Mouse (Mus musculus) G1E (cell line): ENCODE results near the gene Impdh1. TPM values are rescaled to one million over a fixed set of nuclear protein-coding genes. Genes with fewer than 3 reads are reported as not detected.
"Not testable (repeated sequence)": the region's sequence is repeated elsewhere in the genome, so short reads cannot be mapped to it uniquely, and the experiment has no call there.

Source experiments
- ATAC-seq: 2 replicates; pipeline ENCODE4 v1.8.0; 2016; ENCODE audit warnings: mild to moderate bottlenecking; ENCODE audit not compliant: insufficient number of reproducible peaks, poor library complexity, low FRiP score, severe bottlenecking; ENCODE audit errors: extremely low read depth
- DNase-seq: peaks from one replicate; pipeline ENCODE4 v3.0.0; 2012; ENCODE audit warnings: low spot score
- H3K27me3 ChIP-seq: 2 replicates; pipeline ENCODE4 v1.6.1; 2012; ENCODE audit warnings: mild to moderate bottlenecking, low read length, inconsistent platforms; ENCODE audit not compliant: insufficient read depth
- H3K36me3 ChIP-seq: replicated peaks from 2 replicates; pipeline ENCODE3; 2012; ENCODE audit warnings: mild to moderate bottlenecking, inconsistent platforms
- H3K4me1 ChIP-seq: 2 replicates; pipeline ENCODE4 v1.6.1; 2012; ENCODE audit warnings: low read depth, low read length, inconsistent platforms, mixed read lengths; ENCODE audit not compliant: insufficient read depth
- H3K4me3 ChIP-seq: 2 replicates; pipeline ENCODE4 v1.5.1; 2012; ENCODE audit warnings: low read depth, mild to moderate bottlenecking, inconsistent platforms, low read length, moderate library complexity, mixed read lengths
- H3K9me3 ChIP-seq: replicated peaks from 2 replicates; pipeline ENCODE4 v1.6.1; 2012; ENCODE audit warnings: inconsistent platforms
- CTCF ChIP-seq: IDR thresholded peaks from 2 replicates; pipeline ENCODE4 v1.5.1; 2012; ENCODE audit warnings: low read depth, low read length, inconsistent platforms, mixed read lengths
- GATA1 ChIP-seq: IDR thresholded peaks from 2 replicates; pipeline ENCODE4 v1.6.1; 2012; ENCODE audit warnings: borderline replicate concordance, low read length, inconsistent platforms, mixed read lengths
- GATA2 ChIP-seq: IDR thresholded peaks from 2 replicates; pipeline ENCODE4 v1.6.1; 2012; ENCODE audit warnings: low read depth, low read length, inconsistent platforms, borderline replicate concordance
- POLR2AphosphoS5 ChIP-seq: IDR thresholded peaks from 2 replicates; pipeline ENCODE4 v1.6.1; 2012; ENCODE audit warnings: low read depth, low read length, inconsistent platforms; ENCODE audit not compliant: insufficient replicate concordance
- TAL1 ChIP-seq: conservative IDR thresholded peaks from 2 replicates; pipeline ENCODE4 v1.6.1; 2012; ENCODE audit warnings: low read depth, low read length, inconsistent platforms, mixed read lengths
- polyA plus RNA-seq: library from polyadenylated mRNA; stranded (reverse); fragments of >175 nt; gene quantifications from 2 replicates; pipeline ENCODE4 v1.2.3, GENCODE M21; 2012
- total RNA-seq, 2 experiments: library from RNA; stranded (forward) in 1 of 2; stranded (reverse) in 1 of 2; fragments of 200-1000 nt in 1 of 2; fragments of >200 nt in 1 of 2; fragmentation: Nextera tagmentation in 1 of 2; gene quantifications; 2 replicates each; pipeline ENCODE4 v1.2.3; 2014 to 2017

Gene Impdh1
- total and polyA plus RNA-seq, 3 experiments = 2.6 to 40.6 (median 7.2) TPM

DNA sequence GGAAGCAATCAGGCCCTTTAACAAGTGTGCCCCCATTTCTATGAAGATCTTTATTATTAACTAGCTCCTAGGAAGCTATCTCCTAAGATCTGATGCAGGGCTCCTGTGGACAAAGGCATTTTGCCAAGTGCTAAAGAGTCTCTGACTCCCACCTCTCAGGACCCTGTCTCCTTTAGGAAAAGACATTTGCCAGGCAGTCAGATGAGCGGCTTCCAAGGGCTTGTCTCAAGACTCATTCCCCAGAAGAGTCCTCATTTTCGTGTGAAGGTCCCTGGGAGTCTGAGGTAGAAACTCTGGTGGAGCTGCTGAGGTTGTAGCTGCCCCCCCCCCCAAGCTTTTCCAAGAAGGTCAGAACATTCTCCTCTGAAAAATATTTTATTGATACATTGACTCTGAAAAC lies 47.3 kb downstream of the Impdh1 start:
- DNase-seq = no peak
- Histone ChIP-seq H3K9me3 (peaks cover 12% of the 10 kb centered on the region), H3K36me3 (no peaks in the 10 kb centered on the region), H3K4me3 (no peak overlapping the region), H3K4me1 (peaks cover 7% of the 10 kb centered on the region; the same call in 1 of the 2 replicates), H3K27me3 (peaks cover 53% of the 10 kb centered on the region)
- TF ChIP-seq GATA1 = no peak
- no peak for TF ChIP-seq TAL1
- no peak for TF ChIP-seq POLR2AphosphoS5
- no peak for TF ChIP-seq CTCF
- no peak for TF ChIP-seq GATA2
- ATAC-seq = no peak

DNA sequence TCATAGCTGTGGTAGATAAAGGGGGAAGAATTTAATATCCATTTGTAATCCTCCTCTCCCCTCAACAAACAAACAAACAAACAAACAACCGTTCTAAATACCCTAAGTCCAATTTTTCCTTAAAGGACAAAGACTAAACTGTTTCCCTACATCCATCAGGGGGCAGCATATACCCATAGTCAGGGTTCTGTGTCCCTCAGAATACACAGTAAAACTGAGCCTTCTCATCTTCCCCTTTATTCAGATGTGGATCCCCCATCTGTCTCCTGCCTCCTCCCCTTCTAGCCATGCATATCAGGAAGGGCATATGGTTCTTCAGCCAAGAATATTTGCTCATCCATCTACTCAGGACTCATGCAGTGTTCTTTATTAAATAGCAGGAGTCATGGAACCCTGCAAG lies 50.0 kb downstream of the Impdh1 start:
- peaks cover 40% of the 10 kb centered on the region for H3K27me3 ChIP-seq

GRCm38 (mm10) chr6:29164314-29165244 lies 51.6 kb downstream of the Impdh1 start, which contains the start of gene Rbm28:
Gene Rbm28 (minus strand): TSS chr6:29165006.
- TF ChIP-seq TAL1 (no peak), GATA1 (no peak), POLR2AphosphoS5 (no peak), GATA2 (no peak), CTCF (no peak)
- peaks cover 24% of the 10 kb centered on the region for H3K27me3 ChIP-seq
- peak within 1 kb of the TSS; percentile 96 for H3K4me3 ChIP-seq
- ATAC-seq (peak; percentile 94), DNase-seq (peak; percentile 72)
- H3K36me3 ChIP-seq = peaks cover 26% of the 10 kb centered on the region
- H3K9me3 ChIP-seq = no peaks in the 10 kb centered on the region
- peaks cover 26% of the 10 kb centered on the region for H3K4me1 ChIP-seq

More for the DNA sequence above, 50.0 kb downstream of the Impdh1 start:
- no peak overlapping the region for H3K4me3 ChIP-seq
- no peak for ATAC-seq
- TF ChIP-seq GATA2 (no peak), CTCF (no peak), GATA1 (no peak), TAL1 (no peak), POLR2AphosphoS5 (no peak)
- peaks cover 12% of the 10 kb centered on the region for H3K9me3 ChIP-seq
- no peak for DNase-seq
- H3K4me1 ChIP-seq = peaks cover 26% of the 10 kb centered on the region
- peaks cover 14% of the 10 kb centered on the region for H3K36me3 ChIP-seq

- not testable (repeated sequence) for DNase-seq, H3K4me3 ChIP-seq, H3K9me3 ChIP-seq, H3K27me3 ChIP-seq, ATAC-seq
- Histone ChIP-seq H3K36me3 (peaks cover 59% of the 10 kb centered on the region), H3K4me1 (peaks cover 26% of the 10 kb centered on the region)
Measured at GRCm38 (mm10) chr6:29161291-29161690, 54.9 kb downstream of the Impdh1 start.

DNA sequence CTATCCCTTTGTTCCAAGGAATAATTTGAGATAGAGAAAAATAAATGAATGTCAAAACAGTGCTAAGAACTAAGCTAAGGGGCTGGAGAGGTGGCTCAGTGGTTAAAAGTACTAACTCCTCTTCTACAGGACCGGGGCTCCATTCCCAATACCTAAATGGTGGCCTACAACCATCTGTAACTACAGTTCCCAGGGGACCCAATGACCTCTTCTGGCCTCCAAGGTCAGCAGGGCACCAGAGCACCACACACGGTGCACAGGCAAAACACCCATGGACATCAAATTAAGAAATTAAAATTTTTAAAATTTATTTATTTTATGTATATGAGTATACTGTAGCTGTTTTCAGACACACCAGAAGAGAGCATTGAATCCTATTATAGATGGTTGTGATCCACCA lies 55.4 kb downstream of the Impdh1 start:
- Histone ChIP-seq H3K4me3 (no peak overlapping the region), H3K36me3 (peaks cover 64% of the 10 kb centered on the region), H3K4me1 (peaks cover 26% of the 10 kb centered on the region), H3K9me3 (no peaks in the 10 kb centered on the region), H3K27me3 (0 out of 2 replicates have a peak, but pooled peaks cover under 1% of the 10 kb centered on the region)
- DNase-seq = no peak
- no peak for ATAC-seq
- TF ChIP-seq POLR2AphosphoS5 (no peak), GATA2 (no peak), TAL1 (no peak), GATA1 (no peak), CTCF (no peak)

- no peaks in the 10 kb centered on the region for H3K27me3 ChIP-seq
- ATAC-seq (no peak), DNase-seq (no peak)
- H3K4me1 ChIP-seq = peaks cover 2% of the 10 kb centered on the region; the same call in 1 of the 2 replicates
- TF ChIP-seq CTCF = no peak
- no peak for TF ChIP-seq POLR2AphosphoS5
- no peak for TF ChIP-seq GATA1
- no peak for TF ChIP-seq GATA2
- TF ChIP-seq TAL1 = no peak
- H3K36me3 ChIP-seq = peaks cover 92% of the 10 kb centered on the region
- no peaks in the 10 kb centered on the region for H3K9me3 ChIP-seq
- H3K4me3 ChIP-seq = no peak overlapping the region
Measured at GRCm38 (mm10) chr6:29156326-29156725, 59.8 kb downstream of the Impdh1 start.

Other genes starting within 250 kb of the Impdh1 start
- gene Lep, start 156.1 kb downstream of the Impdh1 start, total RNA-seq (2014; fragmentation: Nextera tagmentation) = not detected in 2 replicates
- gene Lep, start 156.1 kb downstream of the Impdh1 start, total RNA-seq (2017) = 0.11 and 0.12 TPM in 2 replicates
- not detected in 2 replicates for gene Lep, start 156.1 kb downstream of the Impdh1 start, polyA plus RNA-seq
- gene Rbm28, start 51.4 kb downstream of the Impdh1 start, total RNA-seq (2014; fragmentation: Nextera tagmentation) = 55.3 and 61.0 TPM in 2 replicates
- gene Rbm28, start 51.4 kb downstream of the Impdh1 start, total RNA-seq (2017) = 56.3 and 59.1 TPM in 2 replicates
- gene Rbm28, start 51.4 kb downstream of the Impdh1 start, polyA plus RNA-seq = 19.1 TPM in 2 replicates
- not detected in 2 replicates for gene Prrt4, start 36.8 kb downstream of the Impdh1 start, total RNA-seq (2014; fragmentation: Nextera tagmentation)
- gene Prrt4, start 36.8 kb downstream of the Impdh1 start, total RNA-seq (2017) = 0.05 and 0.06 TPM in 2 replicates
- gene Prrt4, start 36.8 kb downstream of the Impdh1 start, polyA plus RNA-seq = not detected in 2 replicates
- 7.8 and 16.3 TPM in 2 replicates for gene Hilpda, start 56.1 kb upstream of the Impdh1 start, total RNA-seq (2014; fragmentation: Nextera tagmentation)
- 31.1 and 34.4 TPM in 2 replicates for gene Hilpda, start 56.1 kb upstream of the Impdh1 start, total RNA-seq (2017)
- 36.0 and 43.0 TPM in 2 replicates for gene Hilpda, start 56.1 kb upstream of the Impdh1 start, polyA plus RNA-seq
- gene Fam71f2, start 63.2 kb upstream of the Impdh1 start, total RNA-seq (2014; fragmentation: Nextera tagmentation) = 1.7 and 4.4 TPM in 2 replicates
- gene Fam71f2, start 63.2 kb upstream of the Impdh1 start, total RNA-seq (2017) = 0.33 and 0.70 TPM in 2 replicates
- not detected in 2 replicates for gene Fam71f2, start 63.2 kb upstream of the Impdh1 start, polyA plus RNA-seq
- gene Fam71f1, start 102.8 kb upstream of the Impdh1 start, total RNA-seq (2014; fragmentation: Nextera tagmentation) = not detected in 2 replicates
- 0.16 and 0.35 TPM in 2 replicates for gene Fam71f1, start 102.8 kb upstream of the Impdh1 start, total RNA-seq (2017)
- gene Fam71f1, start 102.8 kb upstream of the Impdh1 start, polyA plus RNA-seq = not detected in 2 replicates
- 62.8 and 71.9 TPM in 2 replicates for gene Calu, start 131.7 kb upstream of the Impdh1 start, total RNA-seq (2014; fragmentation: Nextera tagmentation)
- 107 and 113 TPM in 2 replicates for gene Calu, start 131.7 kb upstream of the Impdh1 start, total RNA-seq (2017)
- 15.6 and 25.4 TPM in 2 replicates for gene Calu, start 131.7 kb upstream of the Impdh1 start, polyA plus RNA-seq
- gene Opn1sw, start 172.1 kb upstream of the Impdh1 start, total RNA-seq (2014; fragmentation: Nextera tagmentation) = not detected in 2 replicates
- 0.27 TPM in 1 of 2 replicates, not detected in the other for gene Opn1sw, start 172.1 kb upstream of the Impdh1 start, total RNA-seq (2017)
- gene Opn1sw, start 172.1 kb upstream of the Impdh1 start, polyA plus RNA-seq = not detected in 2 replicates
- not detected in 2 replicates for gene Ccdc136, start 179.9 kb upstream of the Impdh1 start, total RNA-seq (2014; fragmentation: Nextera tagmentation)
- gene Ccdc136, start 179.9 kb upstream of the Impdh1 start, total RNA-seq (2017) = 0.11 and 0.23 TPM in 2 replicates
- gene Ccdc136, start 179.9 kb upstream of the Impdh1 start, polyA plus RNA-seq = 0.02 and 0.04 TPM in 2 replicates
- gene Flnc, start 216.9 kb upstream of the Impdh1 start, total RNA-seq (2014; fragmentation: Nextera tagmentation) = 0.15 and 0.24 TPM in 2 replicates
- gene Flnc, start 216.9 kb upstream of the Impdh1 start, total RNA-seq (2017) = 0.11 and 0.17 TPM in 2 replicates
- gene Flnc, start 216.9 kb upstream of the Impdh1 start, polyA plus RNA-seq = 0.36 and 0.51 TPM in 2 replicates